1 mouse cellular context compared by ENCODE assay signal in the genomic region with DNA sequence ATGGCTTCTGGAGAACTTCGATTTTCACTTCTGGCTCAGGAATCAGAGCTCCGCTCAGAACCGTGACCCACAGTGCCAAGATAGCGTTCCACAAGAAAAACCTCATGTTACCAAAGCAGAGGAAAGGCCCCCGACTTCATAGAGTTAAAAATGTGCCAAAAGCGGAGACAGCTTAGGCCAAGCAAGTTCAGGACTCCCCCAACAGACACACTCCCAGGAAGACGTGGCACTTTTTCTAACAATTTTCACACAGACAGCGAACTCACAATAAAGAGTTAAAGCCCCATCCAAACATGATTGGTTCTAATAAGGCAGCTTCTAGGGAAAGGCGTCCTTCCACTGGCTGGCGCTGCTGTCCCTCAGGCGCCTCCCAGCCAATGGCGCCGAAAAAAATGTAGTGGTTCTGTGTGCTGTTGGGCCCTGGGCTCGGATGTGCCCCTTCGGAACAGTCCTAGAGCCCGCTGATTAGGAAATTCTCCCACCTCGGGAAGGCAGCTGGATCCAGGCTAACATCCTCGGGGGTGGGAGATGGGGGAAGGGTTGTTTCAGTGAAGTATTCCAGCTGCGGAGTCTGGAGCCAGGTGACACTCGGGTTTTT.
TF ChIP-seq lines count a peak whose summit lies in the region.

No protein-coding gene starts in this region.

TF ChIP-seq in CH12.LX, 34 proteins besides CTCF, POLR2A, EP300 and RAD21 (continued from another document):
- TF ChIP-seq IRF4 (IDR thresholded peaks at IDR 0.05; ENCODE audit: low read depth, low read length): no peak; the same call in 1 of the 2 replicates
- no peak for TF ChIP-seq KAT2A (IDR thresholded peaks at IDR 0.05; ENCODE audit: insufficient replicate concordance, low read length)
- no peak for TF ChIP-seq ZMIZ1 (IDR thresholded peaks at IDR 0.05; ENCODE audit: low read depth, low read length)
- no peak for TF ChIP-seq UBTF (IDR thresholded peaks at IDR 0.05; ENCODE audit: low read depth, low read length)
- TF ChIP-seq ELF1 (IDR thresholded peaks at IDR 0.05; ENCODE audit: low read depth, low read length): no peak
- 0 out of 2 replicates have a peak, but pooled peaks have one; percentile 47 for TF ChIP-seq TBP (conservative IDR thresholded peaks at IDR 0.05; ENCODE audit: low read depth, low read length)
- no peak for TF ChIP-seq BHLHE40 (IDR thresholded peaks at IDR 0.05; ENCODE audit: low read depth, low read length)
- 0 out of 2 replicates have a peak, but pooled peaks have one; percentile 46 for TF ChIP-seq MYC (IDR thresholded peaks at IDR 0.05; ENCODE audit: low read depth, low read length)
- peak; percentile 95 for TF ChIP-seq CHD2 (IDR thresholded peaks at IDR 0.05; ENCODE audit: low read length)
- TF ChIP-seq MEF2A (IDR thresholded peaks at IDR 0.05; ENCODE audit: borderline replicate concordance, low read depth, low read length): no peak
- no peak for TF ChIP-seq MAZ (IDR thresholded peaks at IDR 0.05; ENCODE audit: low read depth, low read length)
- TF ChIP-seq NRF1 (IDR thresholded peaks at IDR 0.05; ENCODE audit: low read depth, low read length): peak; percentile 47; the same call in 1 of the 2 replicates
